Mouse (Mus musculus) spleen, adult 18-20 months (tissue): Measurements from ENCODE around the gene Atoh8.

Experiments
- DNase-seq, 2 experiments: peaks; one replicate each; pipeline ENCODE4 v3.0.0; 2022; ENCODE audit warnings: mixed read lengths in 2 of 2

The Atoh8 gene

DNA sequence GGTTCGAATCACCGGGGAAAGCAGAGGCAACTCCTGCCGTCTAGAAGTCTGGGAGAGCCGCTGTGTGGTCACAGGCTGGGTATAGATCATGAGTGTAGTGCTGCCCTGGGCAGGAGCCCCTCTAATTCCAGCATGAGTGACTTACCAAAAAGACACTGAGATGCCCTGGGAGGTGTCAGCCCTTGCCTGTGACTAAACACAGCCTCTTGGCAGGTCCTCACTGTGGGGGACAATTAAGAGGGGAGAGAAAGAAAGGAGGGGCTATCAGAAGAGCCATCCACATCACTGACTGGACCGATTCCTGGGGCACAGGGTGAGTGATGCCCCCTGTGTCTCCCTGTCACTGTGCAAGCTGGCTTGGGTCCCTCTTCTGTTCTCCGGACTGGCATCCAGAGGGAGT lies 48.6 kb downstream of the Atoh8 start:
- DNase-seq = no peak

DNA sequence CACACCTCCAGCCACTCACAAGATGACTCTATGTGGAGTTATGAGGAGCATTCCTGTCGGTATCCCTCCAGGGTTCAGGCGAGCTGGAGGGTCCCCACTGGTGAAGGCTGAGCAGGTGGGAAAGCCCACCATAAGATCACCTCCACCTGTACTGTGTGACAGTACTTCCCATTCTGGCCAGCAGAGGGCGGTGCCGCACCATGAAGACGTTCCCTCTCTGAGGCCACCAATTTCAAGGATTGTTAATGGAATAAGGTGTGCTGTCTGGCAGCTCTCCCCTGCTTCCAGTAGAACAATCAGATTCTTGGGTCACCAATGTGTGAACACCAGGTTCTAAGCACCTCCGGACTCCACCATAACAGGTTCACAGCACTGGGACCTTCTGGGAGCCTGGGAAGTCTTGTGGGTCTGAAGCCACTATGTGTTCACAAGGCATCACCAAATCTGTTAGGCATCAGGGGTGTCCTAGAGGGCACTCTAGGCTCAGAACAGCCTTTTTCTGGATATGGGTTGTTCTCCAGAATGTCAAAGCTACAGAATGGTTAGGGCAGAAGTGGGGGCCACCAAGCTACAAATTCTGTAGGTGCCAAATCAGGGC lies 49.4 kb downstream of the Atoh8 start:
- DNase-seq = peak; percentile 45 to 78

DNA sequence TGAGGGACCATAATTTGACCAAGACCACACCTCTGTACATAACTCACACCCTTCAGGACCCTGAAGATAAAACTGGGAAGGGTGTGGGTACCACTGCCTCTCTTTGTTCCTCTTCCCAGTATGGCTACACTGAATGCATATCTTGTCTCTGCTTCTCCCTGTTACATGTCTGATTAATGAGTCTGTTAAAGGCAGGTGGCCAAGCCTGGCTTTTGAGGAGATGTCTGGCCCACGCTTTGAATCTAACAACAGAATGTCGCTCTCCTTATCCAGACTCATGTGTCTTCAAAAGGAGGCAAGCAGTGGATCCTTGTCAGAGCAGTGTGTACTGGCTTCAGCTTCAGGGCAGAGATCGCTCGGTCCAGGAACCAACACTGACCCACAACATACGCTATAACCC lies 50.8 kb downstream of the Atoh8 start:
- DNase-seq = no peak

DNA sequence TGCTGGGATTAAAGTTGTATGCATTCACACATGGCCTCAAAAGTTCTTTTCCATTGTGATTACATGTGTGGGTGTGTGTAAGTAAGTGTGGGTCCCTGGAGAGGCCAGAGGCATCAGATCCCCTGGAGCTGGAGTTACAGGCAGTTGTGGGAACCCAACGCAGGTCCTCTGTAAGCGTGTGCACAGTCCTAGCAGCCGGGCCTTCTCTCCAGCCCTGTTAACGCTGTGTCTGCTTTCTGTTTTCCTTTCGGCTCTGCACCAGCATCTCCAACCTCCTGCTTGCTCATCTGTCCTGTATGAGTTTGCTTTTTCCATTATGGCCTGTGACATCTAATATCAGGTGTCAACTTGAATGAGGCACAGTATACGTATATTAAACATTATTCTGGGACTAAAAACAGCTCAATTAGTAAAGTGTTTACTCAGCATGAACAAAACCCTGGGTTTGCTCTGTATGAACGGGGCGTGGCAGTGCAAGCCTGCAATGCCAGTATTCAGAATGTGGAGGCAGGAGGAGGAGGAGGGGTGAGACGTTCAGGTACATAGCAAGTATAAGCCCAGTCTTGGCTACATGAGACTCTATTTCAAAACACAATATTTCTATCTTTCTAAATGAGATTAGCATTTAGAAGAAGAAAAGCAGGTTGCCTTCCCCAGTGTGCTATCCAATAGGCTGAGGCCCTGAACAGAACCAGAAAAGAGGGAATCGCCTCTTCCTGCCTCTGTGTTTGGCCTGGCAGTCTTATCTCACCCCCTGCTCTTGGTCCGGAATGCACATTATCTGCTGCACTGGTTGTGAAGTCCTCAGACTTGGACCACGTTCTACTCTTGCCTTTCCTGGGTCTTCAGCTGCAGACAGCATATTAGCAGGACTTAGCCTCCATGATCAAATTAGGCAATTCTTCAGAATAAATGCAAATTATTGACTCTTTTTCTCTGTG lies 55.5 kb downstream of the Atoh8 start:
- no peak for DNase-seq

DNA sequence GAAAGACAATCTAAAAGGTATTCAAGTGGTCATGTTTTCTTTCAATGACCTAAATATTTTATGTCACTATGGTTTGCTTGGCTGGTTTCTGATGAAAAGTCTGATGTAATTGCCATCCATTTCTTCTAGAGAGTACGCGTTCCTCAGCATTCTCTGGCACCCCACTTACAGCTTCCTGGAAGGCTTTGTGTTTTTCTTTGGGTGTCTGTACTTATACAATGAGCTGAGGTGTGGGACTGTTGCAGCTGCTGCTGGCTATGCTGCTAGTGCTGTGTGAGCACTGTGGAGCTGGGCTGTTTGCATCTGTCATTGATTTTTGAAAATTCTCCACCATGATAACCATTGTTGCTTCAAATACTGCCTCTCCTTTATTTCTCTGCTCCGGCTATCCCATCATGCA lies 56.4 kb downstream of the Atoh8 start:
- no peak for DNase-seq

DNA sequence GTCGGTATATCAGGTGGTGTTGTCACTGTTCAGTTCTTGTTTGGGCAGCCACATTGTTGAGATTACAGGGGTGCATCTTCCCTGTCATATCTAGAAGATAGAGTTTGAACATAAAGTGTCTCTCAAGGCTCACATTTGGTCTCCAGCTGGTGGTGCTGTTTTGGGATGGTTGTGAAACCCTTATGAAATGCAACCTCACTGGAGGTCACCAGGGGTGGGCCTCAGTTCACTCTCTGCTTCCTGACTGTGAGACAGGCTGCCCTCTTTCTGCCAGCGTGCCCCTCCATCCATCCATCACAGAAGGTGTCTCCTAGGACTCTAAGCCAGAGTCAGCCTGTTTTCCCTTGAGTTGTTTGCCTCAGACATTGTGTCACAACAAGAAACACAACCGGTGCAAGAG lies 58.0 kb downstream of the Atoh8 start:
- no peak for DNase-seq

DNA sequence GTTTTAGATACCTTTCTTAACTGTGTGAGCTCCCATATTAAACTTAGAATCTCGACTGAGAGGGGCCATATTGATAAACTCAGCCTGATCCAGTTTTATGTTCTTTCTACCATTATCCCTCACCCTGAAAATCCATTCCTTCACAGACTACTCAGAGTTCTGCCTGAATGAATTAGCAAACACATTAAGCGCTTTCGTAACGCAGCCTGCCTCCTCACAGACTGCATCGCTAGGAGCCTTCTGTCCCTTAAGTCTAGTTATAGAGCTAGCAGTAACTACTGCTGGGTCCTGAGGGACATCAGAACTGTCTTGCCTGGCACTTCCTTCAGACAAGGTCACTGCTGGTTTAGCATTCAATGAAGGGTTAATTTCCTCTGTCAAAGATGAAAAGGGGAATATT lies 59.4 kb downstream of the Atoh8 start:
- DNase-seq = no peak

DNA sequence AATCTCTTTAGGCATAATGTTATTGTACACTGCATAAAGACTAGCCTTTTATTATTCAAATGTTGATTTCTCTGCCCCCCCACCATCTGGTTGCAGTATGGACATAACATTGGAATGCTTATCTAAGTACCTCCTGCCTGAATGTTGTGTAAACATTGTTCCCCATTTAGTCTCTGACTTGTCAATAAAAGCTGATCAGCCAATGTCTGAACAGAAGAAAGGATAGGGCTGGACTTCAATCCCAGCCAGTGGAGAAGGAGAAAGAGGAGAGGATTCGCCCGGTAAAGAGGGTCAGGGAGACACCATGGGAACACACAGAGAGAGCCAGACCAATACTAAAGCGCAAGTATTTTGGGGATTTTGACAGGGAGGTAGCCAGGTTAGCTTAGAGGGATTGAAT lies 60.0 kb downstream of the Atoh8 start:
- no peak for DNase-seq

DNA sequence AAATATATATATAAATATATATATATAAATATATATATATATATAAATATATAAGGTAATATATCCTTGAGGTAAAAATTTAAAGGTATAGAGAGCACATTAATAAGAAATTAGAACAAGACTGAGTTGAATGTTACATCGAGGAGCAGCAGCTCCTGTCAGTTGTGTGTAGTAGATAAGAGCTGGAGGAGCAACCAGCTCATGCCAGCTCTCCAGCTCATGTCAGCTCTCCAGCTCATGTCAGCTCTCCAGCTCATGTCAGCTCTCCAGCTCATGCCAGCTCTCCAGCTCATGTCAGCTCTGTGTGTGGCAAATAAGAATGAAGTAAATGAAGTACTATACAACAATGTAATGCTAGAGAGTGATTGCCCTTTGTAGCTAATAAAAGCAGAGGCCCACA lies 62.0 kb downstream of the Atoh8 start:
- no peak for DNase-seq

DNA sequence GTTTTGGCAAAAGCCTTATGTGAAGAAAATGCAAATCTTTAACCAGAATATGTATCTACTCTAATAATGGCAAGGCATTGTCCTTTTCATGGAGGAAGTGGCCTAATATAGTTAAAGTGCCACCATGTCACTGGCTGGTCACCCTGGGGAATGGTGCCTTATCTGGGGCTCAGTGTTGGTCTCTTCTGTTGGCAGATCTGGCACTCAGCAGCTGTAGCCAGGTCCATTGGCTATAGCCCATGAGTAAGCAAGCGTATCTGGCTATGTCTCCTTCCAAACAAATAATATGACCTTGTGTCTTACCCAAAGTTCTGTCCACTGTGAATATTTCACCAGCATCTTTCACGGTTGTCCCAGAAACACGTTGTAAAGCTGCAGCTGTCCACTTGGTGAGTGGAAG lies 64.0 kb downstream of the Atoh8 start:
- no peak for DNase-seq

DNA sequence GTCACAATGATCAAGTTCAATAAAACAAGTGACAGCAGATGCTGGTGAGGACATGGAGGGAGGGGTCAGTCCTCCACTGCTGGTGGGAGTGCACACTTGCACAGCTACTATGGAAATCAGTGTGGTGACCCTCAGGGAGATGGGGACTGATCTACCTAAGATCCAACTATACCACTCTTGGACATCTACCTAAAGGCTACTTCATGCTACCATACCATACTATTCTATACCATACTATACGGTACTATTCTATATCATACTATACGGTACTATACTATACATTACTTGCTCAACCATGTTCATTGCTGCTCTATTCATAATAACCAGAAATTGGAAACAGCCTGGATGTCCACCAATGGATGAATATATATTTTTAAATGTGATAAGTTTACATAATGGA lies 69.5 kb downstream of the Atoh8 start:
- DNase-seq = no peak

DNA sequence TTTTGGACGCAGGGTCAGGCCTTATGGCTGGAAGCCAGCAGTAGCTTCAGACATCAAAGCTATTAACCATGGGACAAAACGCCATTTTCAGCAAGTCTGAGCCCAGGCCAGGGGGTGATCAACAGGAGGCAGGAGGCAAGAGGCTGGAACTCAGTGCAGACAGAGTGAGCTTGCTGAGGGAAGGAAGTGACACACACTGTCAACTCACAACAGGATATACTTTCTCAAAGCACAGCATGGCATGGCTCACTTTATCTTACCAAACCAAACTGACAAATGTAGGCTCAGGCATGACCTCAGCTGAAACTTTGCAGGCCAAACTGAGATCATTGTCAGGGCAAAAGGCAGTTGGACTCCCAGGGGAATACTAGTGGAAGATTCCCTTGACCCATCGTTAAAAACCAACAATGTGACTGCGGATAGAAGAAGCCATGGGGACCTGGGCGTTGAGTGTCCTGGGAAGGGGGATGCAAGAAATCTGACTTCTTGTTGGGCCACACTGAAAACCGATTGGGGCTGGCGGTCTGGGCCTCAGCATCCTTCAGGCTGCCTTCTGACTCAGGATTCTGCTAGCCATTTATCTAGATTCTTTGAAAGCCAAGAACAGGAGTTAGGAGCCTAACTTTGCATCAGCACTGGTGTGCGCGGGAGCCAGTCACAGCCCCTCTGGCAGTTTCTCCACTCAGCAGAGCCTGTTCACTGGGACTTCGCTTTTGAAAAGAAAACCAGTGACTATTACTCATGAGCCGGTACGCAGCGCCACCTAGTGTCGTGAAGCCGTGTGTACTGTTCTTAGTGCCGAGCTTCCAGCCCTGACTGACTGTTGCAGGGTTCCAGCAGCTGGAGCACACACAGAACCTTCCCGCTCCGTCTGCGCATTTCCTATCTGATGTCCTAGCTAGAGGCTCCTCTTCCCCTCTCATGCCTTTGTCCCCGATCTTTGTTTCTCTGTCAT lies 70.8 kb downstream of the Atoh8 start:
- DNase-seq = peak; percentile 69 to 87

DNA sequence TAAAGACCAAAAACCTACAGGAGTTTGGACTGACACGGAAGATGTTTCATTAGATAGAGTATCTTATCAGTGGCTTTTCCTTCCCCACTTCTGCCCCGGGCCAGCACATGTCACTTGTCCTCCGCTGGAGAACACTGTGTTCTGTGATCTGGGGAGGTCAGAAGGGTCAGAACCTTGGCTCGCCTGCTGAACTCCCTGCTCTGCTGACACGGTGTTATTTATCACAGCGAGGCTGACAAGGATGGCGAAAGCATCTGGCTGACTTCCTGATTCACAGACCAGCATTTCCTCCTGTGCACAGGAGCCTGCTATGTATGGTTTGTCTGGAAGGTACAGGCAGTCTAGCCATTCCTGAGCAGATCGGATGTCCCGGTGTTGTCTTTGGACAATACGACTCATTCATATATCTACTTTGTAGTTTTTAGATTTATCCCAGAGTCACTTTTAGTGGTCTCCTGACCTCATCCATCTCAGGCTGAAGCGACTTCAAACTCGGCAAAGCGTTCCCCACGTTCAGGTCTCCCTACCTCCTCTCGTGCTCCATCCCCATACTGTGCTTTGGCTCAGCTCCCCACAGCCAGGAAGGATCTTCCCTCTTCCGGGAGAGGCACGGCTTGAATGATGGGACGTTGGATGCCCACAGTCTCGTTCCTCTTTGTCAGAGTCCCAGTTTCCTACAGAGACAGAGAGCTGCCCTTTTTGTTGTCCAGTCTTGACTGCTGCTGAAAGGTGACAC lies 73.1 kb downstream of the Atoh8 start:
- DNase-seq = peak; percentile 18 to 22

DNA sequence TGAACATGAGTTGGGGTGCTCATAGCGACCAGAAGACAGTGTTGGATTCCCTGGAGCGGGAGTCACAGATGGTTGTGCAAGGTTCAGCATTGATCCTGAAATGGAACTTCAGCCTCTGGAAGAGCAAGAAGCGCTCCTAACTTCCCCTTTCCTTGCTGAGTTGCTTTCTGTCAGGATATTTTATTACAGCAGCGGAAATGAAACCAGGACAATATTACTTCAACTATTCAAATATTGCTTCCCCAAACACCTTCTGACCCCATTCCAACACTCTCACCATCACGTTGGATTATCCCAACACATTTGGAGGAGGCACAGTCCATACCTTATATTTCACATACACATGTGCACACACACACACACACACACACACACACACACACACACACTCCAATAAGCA lies 73.6 kb downstream of the Atoh8 start:
- no peak for DNase-seq

DNA sequence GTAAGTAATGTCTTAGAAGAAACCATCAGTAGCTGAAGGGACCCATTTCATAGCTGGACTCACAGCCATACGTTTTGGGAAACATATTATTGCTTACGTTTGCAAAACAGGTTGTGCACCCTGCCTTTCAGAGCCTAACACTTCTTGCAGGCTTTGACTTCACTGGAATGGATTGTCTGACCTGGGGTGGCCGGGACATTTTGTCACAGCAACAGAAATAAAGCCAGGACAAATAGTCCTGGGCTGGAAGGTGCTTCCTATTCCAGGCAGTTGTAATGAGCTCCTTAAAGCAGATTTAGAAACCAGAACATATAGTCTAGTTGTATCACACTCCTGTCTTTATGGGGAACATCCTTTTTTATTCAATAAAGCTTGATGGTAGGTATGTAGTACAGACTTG lies 74.4 kb downstream of the Atoh8 start:
- DNase-seq = no peak

DNA sequence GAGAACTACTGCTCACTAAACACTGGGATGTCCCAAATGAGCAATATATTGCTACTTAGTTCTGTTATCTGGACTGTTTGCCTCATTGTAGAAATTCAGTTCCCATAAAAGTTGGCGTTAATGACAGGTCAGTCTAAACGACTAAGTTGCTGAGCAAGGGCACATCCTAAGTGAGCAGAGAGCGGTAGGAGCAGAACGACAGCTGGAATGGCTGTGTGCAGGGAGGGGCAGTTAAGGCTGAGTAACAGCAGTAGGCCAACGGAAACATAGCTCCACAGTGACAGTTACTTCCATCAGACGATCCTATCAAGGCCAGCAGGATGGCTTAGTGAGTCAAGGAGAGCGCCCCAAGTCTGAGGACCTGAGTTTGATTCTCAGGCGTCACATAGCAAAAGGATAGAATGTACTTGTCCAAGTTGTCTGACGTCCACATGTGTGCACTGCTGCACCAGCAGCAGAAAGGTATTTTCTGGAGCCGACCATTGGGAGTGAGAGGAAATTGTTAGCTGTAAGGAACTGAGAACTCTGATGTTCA lies 75.4 kb downstream of the Atoh8 start:
- no peak for DNase-seq

DNA sequence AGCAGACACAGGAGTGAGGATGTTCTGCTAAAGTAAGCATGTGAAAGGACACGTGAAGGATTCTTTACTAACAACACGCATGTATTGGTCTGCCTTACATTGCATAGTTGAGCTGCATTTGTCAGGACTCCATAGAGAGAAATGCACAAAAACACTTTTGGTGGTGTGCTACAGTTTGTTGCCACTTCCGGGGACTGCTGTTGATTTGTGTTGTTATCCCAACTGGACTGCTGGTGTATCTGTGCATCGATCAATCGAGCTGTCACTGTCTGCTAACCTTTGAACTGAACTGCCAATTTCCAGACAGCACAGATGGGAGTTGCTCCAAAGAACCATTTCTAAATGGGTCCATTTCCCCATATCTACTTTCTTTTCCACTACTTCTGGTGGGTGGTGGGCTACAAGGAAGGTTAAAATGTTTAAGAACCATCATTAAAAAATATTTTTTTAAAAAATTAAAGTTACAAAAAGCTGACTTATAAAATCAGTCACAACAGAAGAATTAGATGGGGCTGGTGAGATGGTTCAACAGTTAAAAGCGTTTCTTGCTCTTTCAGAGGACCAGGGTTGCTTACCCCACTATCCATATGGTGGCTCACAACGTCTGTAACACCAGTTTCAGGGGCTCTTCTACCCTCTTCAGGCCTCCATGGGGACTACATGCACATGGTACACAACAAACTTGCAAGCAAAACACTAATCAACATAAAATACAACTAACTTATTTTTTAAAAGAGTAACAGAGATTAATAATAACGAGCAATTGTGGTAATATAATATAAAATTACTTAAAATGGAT lies 76.2 kb downstream of the Atoh8 start:
- no peak for DNase-seq
